Mouse (Mus musculus) thymus, adult 2 months (tissue): Measurements from ENCODE around the gene Dnajc22. TPM values are rescaled to one million over a fixed set of nuclear protein-coding genes. Genes with fewer than 3 reads are reported as not detected.

Source experiments
- DNase-seq: peaks from one replicate; pipeline ENCODE4 v3.0.0; 2021
- H3K27ac ChIP-seq: fragments of 200-500 bp; 2 replicates; pipeline ENCODE4 v1.5.1; 2012; ENCODE audit warnings: low read length, control low read depth; ENCODE audit not compliant: control insufficient read depth, insufficient read depth
- H3K27me3 ChIP-seq: fragments of 200-500 bp; 2 replicates; pipeline ENCODE4 v1.6.1; 2012; ENCODE audit warnings: mild to moderate bottlenecking, low read length, moderate library complexity, mixed read lengths; ENCODE audit not compliant: control insufficient read depth, insufficient read depth
- H3K36me3 ChIP-seq: fragments of 200-500 bp; 2 replicates; pipeline ENCODE4 v1.6.1; 2012; ENCODE audit warnings: mild to moderate bottlenecking, low read length, moderate library complexity; ENCODE audit not compliant: control insufficient read depth, insufficient read depth
- H3K4me1 ChIP-seq: fragments of 200-500 bp; replicated peaks from 2 replicates; pipeline ENCODE4 v1.6.1; 2012; ENCODE audit warnings: low read length; ENCODE audit not compliant: control insufficient read depth, insufficient read depth
- H3K4me3 ChIP-seq: fragments of 200-500 bp; 2 replicates; pipeline ENCODE4 v1.5.1; 2012; ENCODE audit warnings: mild to moderate bottlenecking, low read length, control low read depth, moderate library complexity; ENCODE audit not compliant: control insufficient read depth, insufficient read depth
- CTCF ChIP-seq: fragments of 200-500 bp; IDR thresholded peaks from 2 replicates; pipeline ENCODE4 v1.5.1; 2012; ENCODE audit warnings: mild to moderate bottlenecking, control low read depth, low read length, moderate library complexity, borderline replicate concordance; ENCODE audit not compliant: control insufficient read depth, poor library complexity, insufficient read depth; ENCODE audit errors: extremely low read depth
- POLR2A ChIP-seq: fragments of 200-500 bp; IDR thresholded peaks from 2 replicates; pipeline ENCODE4 v1.6.1; 2012; ENCODE audit warnings: mild to moderate bottlenecking, low read length, control low read depth, moderate library complexity; ENCODE audit not compliant: control insufficient read depth, poor library complexity, insufficient read depth; ENCODE audit errors: extremely low read depth
- WGBS: fragments of 180-500 bp; shearing (Covaris S2); methylation state at CpG from one replicate; pipeline ENCODE4 v1.1.7; 2018; 5-methylcytosine and 5-hydroxymethylcytosine counted together
- polyA plus RNA-seq: library from polyadenylated mRNA; depleted of rRNA; stranded (reverse); fragments of >200 nt; gene quantifications from 2 replicates; pipeline ENCODE4 v1.2.3, GENCODE M21; 2012; rRNA removed

Gene Dnajc22
- polyA plus RNA-seq, 1 experiment, result 0.39 TPM

GRCm38 (mm10) chr15:99129956-99130910, 37.3 kb downstream of the Dnajc22 start:
- Histone ChIP-seq H3K4me3 (no peak overlapping the region), H3K27ac (peak overlapping the region; percentile 14; the same call in 1 of the 2 replicates)
- peak; percentile 11 for DNase-seq

GRCm38 (mm10) chr15:99138389-99138788, 45.4 kb downstream of the Dnajc22 start:
- no peaks in the 10 kb centered on the region for H3K36me3 ChIP-seq
- 97% methylated on average over 5 of the region's 5 CpGs for WGBS

More at GRCm38 (mm10) chr15:99129956-99130910, 37.3 kb downstream of the Dnajc22 start:
- Histone ChIP-seq H3K27me3 (no peaks in the 10 kb centered on the region), H3K4me1 (peaks cover 27% of the 10 kb centered on the region), H3K36me3 (no peaks in the 10 kb centered on the region)
- no peak for TF ChIP-seq CTCF
- TF ChIP-seq POLR2A, result no peak
- whole genome bisulfite sequencing, result 28% methylated on average over 22 of the region's 22 CpGs

GRCm38 (mm10) chr15:99139669-99140068, 46.7 kb downstream of the Dnajc22 start:
- Histone ChIP-seq H3K4me1 (no peaks in the 10 kb centered on the region), H3K27ac (no peak overlapping the region), H3K4me3 (no peak overlapping the region), H3K36me3 (no peaks in the 10 kb centered on the region), H3K27me3 (no peaks in the 10 kb centered on the region)
- 69% methylated on average over 6 of the region's 6 CpGs for WGBS
- TF ChIP-seq POLR2A (no peak), CTCF (peak; percentile 57; the same call in 1 of the 2 replicates)
- peak; percentile 33 for DNase-seq

More at GRCm38 (mm10) chr15:99138389-99138788, 45.4 kb downstream of the Dnajc22 start:
- DNase-seq, result no peak
- Histone ChIP-seq H3K4me3 (no peak overlapping the region), H3K27ac (no peak overlapping the region), H3K4me1 (no peaks in the 10 kb centered on the region), H3K27me3 (no peaks in the 10 kb centered on the region)
- TF ChIP-seq POLR2A, result no peak

- WGBS, result 97% methylated on average over 7 of the region's 7 CpGs
- Histone ChIP-seq H3K4me1 (peaks cover 8% of the 10 kb centered on the region), H3K27ac (no peak overlapping the region), H3K4me3 (no peak overlapping the region), H3K27me3 (no peaks in the 10 kb centered on the region), H3K36me3 (no peaks in the 10 kb centered on the region)
- no peak for DNase-seq
- TF ChIP-seq POLR2A (no peak), CTCF (no peak)
Measured at GRCm38 (mm10) chr15:99150516-99150915, 57.5 kb downstream of the Dnajc22 start.

- Histone ChIP-seq H3K4me1 (peaks cover 8% of the 10 kb centered on the region), H3K4me3 (no peak overlapping the region), H3K27ac (no peak overlapping the region), H3K27me3 (no peaks in the 10 kb centered on the region), H3K36me3 (no peaks in the 10 kb centered on the region)
- 90% methylated on average over 8 of the region's 8 CpGs for WGBS
- DNase-seq, result no peak
- TF ChIP-seq POLR2A, result no peak
- no peak for TF ChIP-seq CTCF
Measured at GRCm38 (mm10) chr15:99151324-99151723, 58.4 kb downstream of the Dnajc22 start.

GRCm38 (mm10) chr15:99153466-99153865, 60.5 kb downstream of the Dnajc22 start:
- WGBS, result 68% methylated on average over 8 of the region's 8 CpGs
- no peak overlapping the region for H3K27ac ChIP-seq
- peaks cover 8% of the 10 kb centered on the region for H3K4me1 ChIP-seq
- DNase-seq, result peak; percentile 14
- H3K36me3 ChIP-seq, result no peaks in the 10 kb centered on the region
- H3K27me3 ChIP-seq, result no peaks in the 10 kb centered on the region
- H3K4me3 ChIP-seq, result no peak overlapping the region
- TF ChIP-seq CTCF, result no peak
- no peak for TF ChIP-seq POLR2A

Other genes starting within 250 kb of the Dnajc22 start
- 69.1 and 93.4 TPM in 2 replicates for gene Kmt2d, start 222.0 kb upstream of the Dnajc22 start, polyA plus RNA-seq
- gene Rhebl1, start 198.6 kb upstream of the Dnajc22 start, polyA plus RNA-seq, result 8.0 and 9.8 TPM in 2 replicates
- gene Dhh, start 194.6 kb upstream of the Dnajc22 start, polyA plus RNA-seq, result 1.1 and 2.6 TPM in 2 replicates
- 390 and 404 TPM in 2 replicates for gene Lmbr1l, start 174.9 kb upstream of the Dnajc22 start, polyA plus RNA-seq
- 3,866 and 5,106 TPM in 2 replicates for gene Tuba1b, start 158.6 kb upstream of the Dnajc22 start, polyA plus RNA-seq
- gene Gm49450, start 139.6 kb upstream of the Dnajc22 start, polyA plus RNA-seq, result 82.1 and 153 TPM in 2 replicates
- 373 and 432 TPM in 2 replicates for gene Tuba1a, start 139.5 kb upstream of the Dnajc22 start, polyA plus RNA-seq
- 294 and 330 TPM in 2 replicates for gene Tuba1c, start 63.3 kb upstream of the Dnajc22 start, polyA plus RNA-seq
- gene Prph, start 38.0 kb upstream of the Dnajc22 start, polyA plus RNA-seq, result 1.9 and 2.3 TPM in 2 replicates
- gene Troap, start 18.6 kb upstream of the Dnajc22 start, polyA plus RNA-seq, result 40.8 and 57.0 TPM in 2 replicates
- gene C1ql4, start 5.4 kb upstream of the Dnajc22 start, polyA plus RNA-seq, result 0.08 and 0.27 TPM in 2 replicates
- 11.8 and 12.2 TPM in 2 replicates for gene Spats2, start 32.7 kb downstream of the Dnajc22 start, polyA plus RNA-seq
- 83.5 and 85.5 TPM in 2 replicates for gene Kcnh3, start 131.7 kb downstream of the Dnajc22 start, polyA plus RNA-seq
- 131 and 133 TPM in 2 replicates for gene Mcrs1, start 158.8 kb downstream of the Dnajc22 start, polyA plus RNA-seq
- gene Prpf40b, start 201.9 kb downstream of the Dnajc22 start, polyA plus RNA-seq, result 29.3 and 37.0 TPM in 2 replicates
- gene Fam186b, start 202.7 kb downstream of the Dnajc22 start, polyA plus RNA-seq, result 0.04 and 0.11 TPM in 2 replicates